Mouse (Mus musculus) heart, postnatal 0 days (tissue): ENCODE results near the gene Tnfrsf13c.
A peak's percentile ranks its signal among the peaks of the same experiment; 100 is the strongest.

ENCODE experiments used
- CTCF ChIP-seq: IDR thresholded peaks from 2 replicates; pipeline ENCODE4 v1.5.1; 2016; ENCODE audit warnings: antibody characterized with exemption, control low read depth, low read depth
- EP300 ChIP-seq: IDR thresholded peaks from 2 replicates; pipeline ENCODE4 v1.6.1; 2016; ENCODE audit warnings: antibody characterized with exemption, low read depth

GRCm38 (mm10) chr15:82217039-82217438 lies 7.1 kb downstream of the Tnfrsf13c start:
- TF ChIP-seq CTCF (peak; percentile 9; the same call in 1 of the 2 replicates), EP300 (no peak)
